Mouse (Mus musculus) layer of hippocampus, postnatal 25 days (tissue): ENCODE measurements around the gene Ranbp17. TPM values are rescaled to one million over a fixed set of nuclear protein-coding genes. Genes with fewer than 3 reads are reported as not detected.
A peak's percentile ranks its signal among the peaks of the same experiment; 100 is the strongest.
"Not testable (repeated sequence)": the region's sequence is repeated elsewhere in the genome, so short reads cannot be mapped to it uniquely, and the experiment has no call there.

Experiments used
- DNase-seq, 2 experiments: peaks; one replicate each; pipeline ENCODE4 v3.0.0; 2022; ENCODE audit warnings: mixed read lengths in 2 of 2, low spot score in 1 of 2; ENCODE audit errors: extremely low spot score in 1 of 2
- total RNA-seq, 2 experiments: library from RNA; stranded (reverse); gene quantifications; 2 replicates each; pipeline ENCODE4 v1.2.3; 2021

Gene Ranbp17
- total RNA-seq, 2 experiments from 2014 or later, result 8.1 to 9.8 TPM

DNA sequence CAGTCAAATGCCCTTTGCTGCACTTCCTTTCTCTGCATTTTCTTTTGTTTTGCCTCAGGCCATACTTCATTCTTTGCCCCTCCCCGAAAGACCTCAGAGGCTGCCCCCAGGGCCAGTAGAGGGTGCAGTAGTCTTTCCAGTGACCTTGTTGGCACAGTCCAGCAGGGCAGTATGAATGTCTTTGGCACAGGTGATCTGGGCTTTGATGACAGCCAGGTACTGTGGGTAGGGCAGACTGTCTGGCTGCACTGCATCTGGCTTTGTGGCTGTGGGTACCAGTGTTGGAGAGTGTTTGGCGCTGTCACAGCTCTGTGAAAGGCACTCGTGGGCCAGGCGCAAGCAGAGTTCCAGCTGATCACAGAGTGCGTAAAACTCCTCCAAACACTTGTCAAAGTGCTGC, 85.8 kb downstream of the Ranbp17 start:
- not testable (repeated sequence) for DNase-seq

DNA sequence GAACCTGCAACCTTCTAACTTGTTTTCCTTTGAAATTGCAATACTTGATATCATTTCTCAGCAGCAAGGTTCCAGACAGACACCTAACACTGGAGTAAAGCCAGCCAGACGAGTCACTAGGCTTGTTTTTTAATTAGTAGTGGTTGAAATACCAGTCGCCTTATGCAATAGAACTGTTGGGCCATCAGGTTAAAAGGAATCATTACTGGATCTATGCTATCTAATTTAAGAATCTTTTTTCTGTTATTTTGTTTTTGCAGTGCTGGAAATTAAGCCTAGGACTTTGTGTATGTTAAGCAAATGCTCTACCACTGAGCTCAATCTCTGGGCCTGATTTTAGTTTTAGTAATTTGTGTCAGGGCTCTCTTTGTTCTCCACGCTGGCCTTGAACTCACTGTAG, 91.3 kb downstream of the Ranbp17 start:
- no peak for DNase-seq

- DNase-seq, result no peak
These were observed 108.9 kb downstream of the Ranbp17 start for GRCm38 (mm10) chr11:33404651-33405050.

- DNase-seq, result no peak
These were observed 114.2 kb downstream of the Ranbp17 start for GRCm38 (mm10) chr11:33399346-33399745.

DNA sequence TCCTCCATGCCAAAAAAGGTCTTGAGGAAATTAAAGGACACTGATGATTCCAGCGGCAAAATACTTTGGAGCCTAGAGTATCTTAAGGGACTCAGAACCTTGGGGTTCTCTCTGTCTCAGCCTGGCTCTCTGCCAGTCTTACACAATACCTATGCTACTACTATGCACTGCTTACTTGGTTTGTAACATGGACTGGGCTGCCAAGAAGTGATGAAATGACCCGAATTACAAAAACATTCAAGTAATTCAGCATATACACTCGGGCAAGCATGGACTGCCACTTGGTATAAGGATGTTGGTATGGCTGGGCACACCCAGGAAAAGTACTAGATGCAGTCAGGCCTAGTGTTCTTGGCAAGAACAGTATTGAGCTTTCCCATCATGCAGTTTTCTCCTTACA, 114.8 kb downstream of the Ranbp17 start:
- DNase-seq, result no peak

DNA sequence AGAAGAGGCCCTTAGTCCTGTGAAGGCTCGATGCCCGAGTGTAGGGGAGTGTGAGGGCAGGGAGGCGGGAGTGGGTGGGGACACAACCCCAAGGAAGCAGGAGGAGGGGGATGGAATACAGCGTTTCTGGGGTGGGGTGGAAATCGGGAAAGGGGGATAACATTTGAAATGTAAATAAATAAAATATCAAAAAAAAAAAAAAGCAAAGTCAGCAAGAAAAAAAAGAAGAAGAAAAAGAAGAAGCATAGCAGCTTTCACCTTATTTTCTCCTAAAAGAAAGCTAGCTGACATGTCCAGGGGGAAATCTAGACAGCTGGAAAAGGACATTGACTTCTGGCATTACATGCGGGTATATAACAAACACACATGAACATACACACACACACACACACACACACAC, 117.3 kb downstream of the Ranbp17 start:
- DNase-seq, result no peak

DNA sequence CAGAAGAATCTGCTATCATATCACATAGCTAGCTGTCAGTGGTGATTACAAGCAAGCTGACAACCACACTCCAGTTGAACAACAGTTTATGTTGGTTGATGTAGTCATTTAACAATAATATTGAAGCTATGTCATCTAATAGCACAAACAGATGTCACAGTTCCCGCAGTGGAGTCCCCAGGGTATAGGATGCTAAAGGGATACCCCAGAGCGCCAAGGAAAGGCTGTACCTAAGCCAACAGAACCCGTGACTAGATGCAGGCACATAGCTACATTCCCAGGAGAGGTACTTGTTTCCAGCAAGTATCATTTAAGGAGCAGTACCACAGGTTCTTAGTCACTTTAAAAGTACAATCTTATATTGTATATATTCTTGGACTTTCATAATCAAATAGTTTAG, 119.5 kb downstream of the Ranbp17 start:
- no peak for DNase-seq

DNA sequence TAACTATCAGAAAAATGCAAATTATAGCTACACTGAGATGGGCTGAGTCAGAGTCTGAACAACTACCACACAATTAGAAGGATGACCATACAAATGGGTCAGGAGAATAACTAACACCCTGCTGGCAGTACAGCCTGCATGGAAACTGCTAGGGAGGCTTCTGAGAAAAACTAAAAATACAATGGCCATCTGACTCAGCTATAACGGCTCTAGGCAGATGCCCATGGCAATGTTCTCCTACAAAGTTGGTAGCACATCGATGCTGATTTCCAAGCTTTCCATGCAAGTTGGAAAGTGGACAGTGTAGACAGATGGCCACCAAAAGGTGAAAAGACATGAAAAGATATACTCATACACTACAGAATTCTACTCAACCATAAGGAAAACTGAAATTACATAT, 124.9 kb downstream of the Ranbp17 start:
- DNase-seq, result no peak

DNA sequence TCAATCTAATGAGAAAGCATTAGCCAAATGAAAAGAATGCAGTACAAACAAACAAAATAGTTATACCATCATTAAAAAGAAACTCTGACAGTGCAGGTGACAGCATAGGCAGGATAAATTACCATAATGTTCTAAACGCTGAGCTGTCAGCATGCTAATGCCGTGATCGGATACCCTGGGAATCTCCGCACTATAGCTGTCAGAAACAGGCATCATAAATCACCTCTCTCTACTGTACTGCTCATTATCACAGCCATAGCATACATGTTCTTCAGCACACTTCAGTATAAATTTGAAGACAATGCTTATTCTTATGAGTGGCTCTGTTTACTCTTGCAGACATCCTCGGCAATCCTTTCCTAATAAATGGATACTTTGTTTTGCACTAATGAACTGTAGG, 151.7 kb downstream of the Ranbp17 start:
- DNase-seq, result no peak

- no peak for DNase-seq
These were observed 164.3 kb downstream of the Ranbp17 start for GRCm38 (mm10) chr11:33349269-33349668.

GRCm38 (mm10) chr11:33342061-33342460, 171.5 kb downstream of the Ranbp17 start:
- DNase-seq, result no peak

DNA sequence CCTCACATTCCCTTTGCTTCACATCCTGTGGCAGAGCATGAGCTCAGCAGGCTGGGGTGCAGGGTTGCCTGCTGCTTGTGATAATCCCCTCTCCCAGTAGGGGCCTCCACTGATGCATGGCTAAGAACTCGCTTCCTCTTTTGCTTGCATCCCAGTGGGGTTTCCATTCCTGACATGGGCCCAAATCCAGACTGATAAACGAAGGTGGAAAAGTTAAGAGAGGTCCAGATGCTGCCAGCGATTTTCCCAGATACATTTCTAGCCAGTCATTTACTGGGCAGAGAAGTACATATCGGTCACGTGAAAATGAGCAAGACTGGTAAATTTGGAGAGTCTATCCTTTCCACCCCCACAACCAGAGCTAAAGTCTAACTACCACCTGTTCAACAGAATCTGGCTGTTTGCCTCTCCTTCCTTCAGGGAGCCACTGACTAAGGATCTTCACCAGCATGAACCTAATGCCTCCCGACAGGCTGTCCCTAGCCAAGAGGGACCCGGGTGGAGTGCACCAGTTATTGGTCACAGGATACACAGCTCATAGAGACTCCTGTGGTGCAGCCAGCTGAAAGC, 176.9 kb downstream of the Ranbp17 start:
- DNase-seq, result peak; percentile 19 to 49

- no peak for DNase-seq
These were observed 177.9 kb downstream of the Ranbp17 start for GRCm38 (mm10) chr11:33335616-33336015.

GRCm38 (mm10) chr11:33332137-33332536, 181.4 kb downstream of the Ranbp17 start:
- DNase-seq, result no peak

GRCm38 (mm10) chr11:33319006-33319611, 194.4 kb downstream of the Ranbp17 start:
- DNase-seq, result no peak

- no peak for DNase-seq
These were observed 204.0 kb downstream of the Ranbp17 start for GRCm38 (mm10) chr11:33309566-33309965.

GRCm38 (mm10) chr11:33300859-33301258, 212.7 kb downstream of the Ranbp17 start:
- DNase-seq, result no peak

DNA sequence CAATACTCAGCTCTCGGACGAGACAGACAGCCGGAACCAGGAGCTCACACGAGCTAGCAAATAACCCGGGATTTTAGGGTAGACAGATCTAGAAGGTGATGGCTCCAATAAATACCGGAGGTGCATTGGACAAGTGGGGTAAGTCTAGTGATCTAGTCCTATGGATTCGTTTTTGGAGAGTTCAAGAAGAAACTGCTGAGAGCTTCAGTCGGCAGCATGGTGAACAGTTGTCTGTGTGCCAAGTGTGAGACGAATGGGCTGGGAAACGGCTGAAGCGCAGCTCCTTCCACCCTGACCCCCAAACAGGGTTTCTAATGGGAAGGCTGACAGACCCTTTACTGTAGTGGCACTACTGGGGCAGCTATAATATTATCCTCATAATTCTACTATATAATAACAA, 214.2 kb downstream of the Ranbp17 start:
- DNase-seq, result no peak

DNA sequence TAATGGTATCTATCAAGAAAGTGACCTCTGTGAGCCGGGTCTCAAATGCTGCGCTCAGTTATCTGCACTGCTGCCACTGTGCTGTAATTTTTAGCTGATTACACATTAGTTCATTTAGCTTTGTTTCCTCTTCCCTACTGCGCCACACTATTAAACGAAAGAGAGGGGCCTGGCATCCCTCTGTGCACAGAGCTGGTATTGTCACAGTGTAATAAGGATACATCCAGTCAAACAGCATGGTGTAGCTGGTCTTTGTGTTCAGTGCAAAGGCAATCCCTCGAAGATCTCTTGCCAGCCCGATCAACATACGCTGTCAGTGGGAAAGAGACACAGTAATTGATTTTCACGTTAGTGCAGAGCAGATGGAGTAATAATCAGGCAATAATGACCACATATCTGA, 216.4 kb downstream of the Ranbp17 start:
- DNase-seq, result no peak

GRCm38 (mm10) chr11:33295422-33295821, 218.1 kb downstream of the Ranbp17 start:
- no peak for DNase-seq

DNA sequence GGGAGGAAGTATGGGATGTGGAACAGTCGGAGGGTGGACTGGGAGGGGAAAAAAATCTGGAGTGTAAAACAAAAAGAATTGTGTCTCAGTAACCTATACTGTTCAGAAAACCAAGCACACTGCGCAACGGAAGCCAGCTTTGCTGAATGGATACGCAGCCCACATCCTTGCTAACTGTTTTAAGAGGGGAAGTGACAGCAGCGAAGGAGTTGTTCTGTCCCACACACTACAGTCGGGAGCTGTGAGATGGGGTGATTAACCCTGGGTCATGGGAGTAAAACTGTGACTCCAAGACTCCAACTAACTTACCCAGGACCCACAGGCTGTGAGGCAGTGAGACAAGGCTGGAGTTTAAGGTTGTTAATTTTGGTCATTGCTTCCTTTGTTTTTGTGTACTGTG, 219.5 kb downstream of the Ranbp17 start:
- DNase-seq, result no peak

DNA sequence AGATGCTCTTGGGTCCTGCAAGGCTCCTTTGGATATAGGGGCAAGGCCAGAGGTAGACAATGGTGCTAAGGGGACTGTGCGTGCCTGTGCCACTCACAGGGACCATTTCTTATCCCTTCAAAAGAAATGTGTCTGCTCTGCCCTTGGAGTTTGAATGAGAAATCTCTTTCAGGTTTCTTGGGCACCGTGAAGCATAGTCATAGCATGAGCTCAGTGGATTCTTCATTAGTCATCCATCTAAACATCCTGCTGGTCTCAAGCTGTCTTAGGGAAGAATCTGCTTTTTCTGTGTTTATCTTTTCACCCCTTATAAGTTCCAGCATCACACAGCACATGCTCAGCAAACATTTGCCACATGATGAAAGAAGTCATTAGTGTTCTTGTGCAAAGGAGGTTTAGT, 235.0 kb downstream of the Ranbp17 start:
- DNase-seq, result no peak

GRCm38 (mm10) chr11:33276637-33277036, 236.9 kb downstream of the Ranbp17 start, which contains the start of gene Gm12117:
TSS of gene Gm12117 (minus strand) at chr11:33276737.
- no peak for DNase-seq
